Mouse (Mus musculus) inflammation-experienced regulatory T-cells, adult 6 months (primary cell): ENCODE results near the gene Rbm17. TPM values are rescaled to one million over a fixed set of nuclear protein-coding genes. Genes with fewer than 3 reads are reported as not detected.

Experiments
- ATAC-seq: one replicate; pipeline ENCODE4 v1.8.0; 2017
- polyA plus RNA-seq, 3 experiments: library from polyadenylated mRNA; unstranded; fragments of 100-300 nt; shearing (Covaris generic); gene quantifications; one replicate each; pipeline ENCODE4 v1.2.1; 2017

The Rbm17 gene
- polyA plus RNA-seq, 3 experiments from 2014 or later = 31.6 to 40.5 (median 38.6) TPM

DNA sequence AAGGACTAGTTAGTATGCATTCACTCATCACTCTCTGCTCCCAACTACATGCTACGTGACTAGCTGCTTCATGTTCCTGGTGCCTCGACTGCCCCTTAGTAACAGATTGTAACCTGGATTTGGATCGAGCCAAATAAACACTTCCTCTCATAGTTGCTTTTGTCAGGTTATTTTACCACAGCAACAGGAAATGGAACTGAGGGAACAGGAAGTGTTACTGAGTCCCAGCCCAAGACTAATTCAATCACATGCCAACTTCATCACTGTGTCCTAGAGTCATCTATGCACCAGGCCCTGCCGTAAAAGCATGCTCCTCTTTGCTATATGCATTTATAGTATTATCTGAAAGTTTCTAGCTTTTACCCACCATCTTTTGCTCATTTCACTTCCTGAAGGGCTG is 16.0 kb downstream of the Rbm17 start:
- ATAC-seq = peak; percentile 77

DNA sequence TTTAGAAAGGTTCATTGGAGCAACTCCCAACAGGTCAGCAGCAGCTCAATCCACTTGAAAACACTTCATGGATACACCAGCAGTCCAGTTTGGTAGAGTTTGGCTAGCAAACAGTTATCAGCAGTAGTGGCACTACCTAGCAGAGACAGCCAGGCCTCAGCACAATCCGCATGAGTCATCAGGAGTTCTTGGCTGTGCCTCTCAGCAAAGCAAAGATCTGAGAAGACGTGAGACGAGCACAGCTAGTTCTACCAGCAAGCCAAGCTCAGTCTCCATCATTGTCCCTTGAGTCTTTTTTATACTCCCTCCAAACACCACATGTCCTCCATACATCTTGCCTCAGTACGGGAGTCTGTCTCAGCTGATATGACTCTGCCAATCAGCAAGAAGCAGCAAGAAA is 24.6 kb downstream of the Rbm17 start:
- ATAC-seq = no peak

DNA sequence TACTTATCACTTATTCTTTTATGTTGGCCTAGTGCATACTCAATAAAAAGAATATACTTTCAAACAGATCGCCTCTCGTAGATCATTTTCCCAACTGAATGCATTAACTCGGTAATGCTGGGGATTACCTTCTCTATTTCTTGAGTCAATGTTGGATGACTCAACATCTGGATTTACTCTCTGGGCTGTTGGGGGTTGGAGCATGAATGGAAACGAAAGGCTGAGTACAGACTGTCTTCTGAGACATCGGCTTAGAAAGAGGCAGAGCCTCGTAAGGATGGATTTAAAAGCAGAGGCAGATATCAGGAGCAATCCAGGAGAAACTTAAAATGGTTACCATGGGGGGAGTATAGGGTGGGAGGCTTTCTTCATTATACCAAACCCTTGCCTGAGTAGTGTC is 25.8 kb downstream of the Rbm17 start:
- ATAC-seq = no peak

DNA sequence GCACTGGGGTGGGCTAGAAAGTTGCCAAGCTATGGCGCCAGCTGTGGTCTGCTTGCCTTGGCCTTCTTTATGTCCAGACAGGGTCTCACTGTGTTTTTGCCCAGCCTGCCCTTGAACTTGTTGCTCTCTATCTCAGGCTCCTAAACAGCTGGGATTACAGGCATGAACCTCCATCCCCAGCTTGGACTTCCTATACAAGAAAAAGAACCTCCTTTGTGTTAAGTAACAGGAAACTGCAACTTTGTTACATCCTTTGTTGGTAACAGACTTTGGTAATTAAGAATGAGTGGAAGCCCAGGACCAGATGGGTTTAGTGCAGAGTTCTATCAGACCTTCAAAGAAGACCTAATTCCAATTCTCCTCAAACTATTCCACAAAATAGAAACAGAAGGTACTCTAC is 30.3 kb downstream of the Rbm17 start:
- ATAC-seq = no peak

DNA sequence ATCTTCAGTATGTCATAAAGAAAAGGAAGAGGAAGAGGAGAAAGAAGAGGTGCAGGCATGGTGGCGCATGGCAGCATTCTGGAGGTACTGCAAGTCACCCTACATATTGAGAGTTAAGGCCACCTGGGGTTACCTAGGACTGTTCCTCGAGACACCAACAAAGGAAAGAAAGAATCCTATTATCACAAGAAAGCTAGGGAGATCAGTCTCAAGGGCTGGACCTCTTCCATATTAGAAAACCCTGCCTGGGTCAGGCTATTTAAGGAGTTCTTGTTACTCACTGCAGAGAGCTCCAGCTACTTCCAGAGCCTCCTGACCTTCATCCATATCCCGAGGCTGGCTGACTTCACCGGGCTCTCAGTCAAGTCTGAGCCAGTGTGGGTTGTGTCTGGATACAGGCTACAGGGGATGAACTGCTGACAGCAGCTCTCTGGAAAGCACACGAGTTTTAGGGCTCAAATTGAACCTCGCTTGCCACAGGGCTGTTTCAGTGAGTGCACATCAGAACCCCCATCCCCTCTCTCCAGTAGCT is 32.9 kb downstream of the Rbm17 start:
- no peak for ATAC-seq

DNA sequence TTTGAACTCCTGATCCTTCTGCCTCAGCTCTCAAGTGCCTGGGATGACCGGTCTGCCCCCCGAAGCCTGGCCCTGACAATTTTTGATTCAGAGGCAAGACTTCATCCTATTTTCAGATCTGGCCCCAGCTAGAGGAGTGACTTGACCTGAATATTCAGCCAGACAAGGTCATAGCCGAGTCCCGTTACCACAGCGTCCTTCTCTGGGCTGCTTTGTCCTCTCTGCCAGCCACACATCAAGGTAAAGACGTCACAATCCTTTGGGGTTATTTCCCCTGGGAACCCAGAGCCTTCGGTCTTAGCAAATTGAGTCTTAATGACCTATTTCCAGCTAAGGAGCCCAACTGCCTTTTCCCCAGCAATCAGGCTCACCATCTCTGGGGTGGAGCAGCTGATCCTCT is 35.5 kb downstream of the Rbm17 start:
- no peak for ATAC-seq

GRCm38 (mm10) chr2:11567781-11568362 is 36.1 kb downstream of the Rbm17 start:
- no peak for ATAC-seq

GRCm38 (mm10) chr2:11566898-11567297 is 37.1 kb downstream of the Rbm17 start:
- ATAC-seq = no peak

- no peak for ATAC-seq
These were observed 37.7 kb downstream of the Rbm17 start for GRCm38 (mm10) chr2:11566241-11566640.

DNA sequence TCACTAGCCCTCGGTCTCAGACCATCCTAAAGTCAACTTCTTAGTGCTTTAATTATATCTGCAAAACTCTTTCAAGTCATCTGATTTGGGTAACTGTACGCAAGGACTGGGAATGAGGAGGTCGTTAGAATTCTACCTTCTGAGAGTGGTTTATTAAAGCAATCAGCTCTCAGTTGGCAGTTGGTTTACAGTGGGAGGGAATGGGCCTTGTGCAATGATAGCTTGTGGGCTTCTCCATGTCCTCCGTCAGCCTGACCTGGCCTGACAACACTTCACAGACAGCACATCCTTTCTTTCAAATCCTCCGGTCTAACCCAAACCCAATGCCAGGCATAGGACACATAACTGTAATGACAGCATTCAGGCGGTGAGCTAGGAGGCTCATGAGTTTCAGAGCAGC is 39.2 kb downstream of the Rbm17 start:
- ATAC-seq = no peak

DNA sequence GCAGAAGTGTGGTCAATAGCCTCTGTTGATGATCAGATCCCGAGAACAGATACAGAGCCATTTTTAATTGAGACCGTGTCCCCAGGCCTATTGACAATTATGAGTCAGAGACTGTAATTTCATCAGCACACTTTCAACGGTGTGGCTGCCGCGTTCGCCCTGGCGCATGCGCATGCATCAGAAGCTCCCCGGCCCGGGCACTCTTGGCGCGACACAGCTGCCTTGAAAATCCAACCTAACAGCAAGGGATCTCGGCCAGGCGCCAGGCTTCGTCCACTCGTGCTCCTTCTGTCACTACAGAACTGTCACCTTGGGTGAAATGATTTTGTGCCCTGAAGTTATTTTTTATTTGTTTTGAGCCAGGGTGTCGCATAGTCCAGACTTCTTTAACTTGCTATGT is 40.7 kb downstream of the Rbm17 start:
- no peak for ATAC-seq

DNA sequence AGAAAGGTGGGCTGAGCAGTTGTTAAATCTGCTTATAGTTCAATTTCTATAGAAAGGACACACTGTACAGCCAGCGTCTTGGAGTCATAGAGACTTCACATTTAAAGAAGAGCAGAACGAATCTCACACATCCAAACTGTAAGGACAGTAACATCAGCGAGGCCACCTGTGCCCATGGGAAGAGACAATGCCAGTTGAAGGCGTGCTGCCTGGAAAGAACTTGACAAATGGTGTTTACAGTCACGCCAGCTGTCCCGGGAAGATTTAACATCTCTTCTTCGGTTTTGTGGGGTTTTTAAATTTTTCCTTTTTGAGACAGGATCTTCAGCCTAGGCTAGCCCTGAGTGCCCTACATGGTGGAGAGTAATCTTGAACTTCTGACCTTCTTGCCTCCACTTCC is 45.3 kb downstream of the Rbm17 start:
- ATAC-seq = no peak

GRCm38 (mm10) chr2:11557244-11557643 is 46.7 kb downstream of the Rbm17 start:
- no peak for ATAC-seq

DNA sequence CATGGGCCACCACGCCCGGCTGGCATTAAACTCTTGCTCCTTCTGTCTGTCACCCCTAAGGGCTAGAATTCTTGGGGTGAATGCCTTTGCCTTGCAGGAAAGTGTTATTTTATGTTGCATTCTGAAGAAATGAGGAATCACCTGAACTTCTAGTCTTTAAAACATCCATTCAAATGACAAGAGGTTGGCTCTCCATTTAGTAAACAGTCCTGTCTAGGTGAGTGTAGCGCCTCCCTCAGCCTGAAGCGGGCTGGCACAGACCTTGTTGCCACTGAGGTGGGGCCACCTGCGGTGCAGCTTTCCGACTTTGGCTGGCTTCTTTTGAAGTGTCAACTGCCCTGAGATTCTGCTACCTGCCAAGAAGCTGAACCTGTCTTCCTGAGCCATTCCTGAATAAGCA is 48.6 kb downstream of the Rbm17 start:
- ATAC-seq = no peak

- peak; percentile 90 for ATAC-seq
These were observed 50.2 kb downstream of the Rbm17 start, which contains the start of gene Pfkfb3 for GRCm38 (mm10) chr2:11553471-11554400. Pfkfb3 (minus strand) TSS chr2:11554077.

- peak; percentile 58 for ATAC-seq
These were observed 50.9 kb downstream of the Rbm17 start for GRCm38 (mm10) chr2:11552966-11553451.

DNA sequence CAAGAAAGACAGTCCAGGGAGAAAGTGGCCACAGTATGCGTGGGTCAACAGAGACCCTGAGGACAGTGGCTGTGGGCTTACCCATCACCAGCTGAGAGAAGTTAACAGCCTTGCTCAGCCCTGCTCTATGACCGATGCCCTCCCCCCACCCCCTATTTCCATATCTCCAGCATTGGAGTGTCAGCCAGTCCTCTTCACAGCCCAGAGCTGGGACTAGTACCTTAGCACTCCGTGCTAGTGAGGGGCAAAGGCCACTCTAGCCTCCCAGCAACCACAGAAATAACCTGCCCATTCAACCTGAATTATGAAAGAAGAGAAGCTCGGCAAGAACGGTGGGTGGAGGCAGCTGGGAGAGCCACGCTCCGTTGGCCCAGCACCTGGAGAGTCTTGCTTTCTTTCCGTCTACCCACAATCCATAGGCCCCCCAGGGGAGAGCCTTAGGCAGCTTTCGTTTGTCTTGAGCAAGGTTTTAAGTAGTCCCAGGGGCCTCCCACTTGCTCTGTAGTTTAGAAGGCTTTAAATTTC is 51.6 kb downstream of the Rbm17 start:
- peak; percentile 1 for ATAC-seq

- ATAC-seq = no peak
These were observed 52.2 kb downstream of the Rbm17 start for GRCm38 (mm10) chr2:11551726-11552125.

- no peak for ATAC-seq
These were observed 55.4 kb downstream of the Rbm17 start for GRCm38 (mm10) chr2:11548508-11548907.

DNA sequence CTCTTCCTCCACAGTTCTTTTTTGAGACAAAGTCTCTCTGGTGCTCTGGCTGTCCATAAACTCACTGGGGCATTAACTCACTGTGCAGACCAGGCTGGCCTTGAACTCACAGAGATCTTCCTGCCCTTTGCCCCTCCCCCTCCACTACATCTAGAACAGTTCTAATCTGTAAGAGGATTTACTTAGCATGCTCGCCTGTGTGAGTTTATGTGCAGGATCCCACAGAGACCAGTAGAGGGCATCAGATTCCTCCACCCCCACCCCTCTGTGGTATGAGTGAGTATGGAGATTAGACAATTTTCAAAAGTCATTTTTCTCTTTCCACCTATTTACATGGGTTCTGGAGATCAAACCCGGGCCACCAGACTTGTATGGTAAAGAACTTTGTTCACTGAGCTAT is 56.3 kb downstream of the Rbm17 start:
- peak; percentile 38 for ATAC-seq

GRCm38 (mm10) chr2:11546091-11546490 is 57.9 kb downstream of the Rbm17 start:
- ATAC-seq = no peak

GRCm38 (mm10) chr2:11545380-11545779 is 58.6 kb downstream of the Rbm17 start:
- ATAC-seq = no peak

- ATAC-seq = no peak
These were observed 59.6 kb downstream of the Rbm17 start for GRCm38 (mm10) chr2:11544342-11544741.
